Mouse (Mus musculus) cerebellum, postnatal 36 days (tissue): ENCODE measurements around the gene Ypel4.

ENCODE experiments used
- DNase-seq, 2 experiments: peaks; one replicate each; pipeline ENCODE4 v3.0.0; 2021 to 2022; ENCODE audit warnings: mixed read lengths in 2 of 2

Ypel4 gene

GRCm38 (mm10) chr2:84733579-84734300 lies at the start of gene Ypel4:
Gene Ypel4 (plus strand): TSS chr2:84734058.
- DNase-seq: peak; percentile 84 to 87

GRCm38 (mm10) chr2:84688080-84688844 lies 45.6 kb upstream of the Ypel4 start:
- no peak for DNase-seq

- DNase-seq: peak; percentile 30 to 48
Observed at GRCm38 (mm10) chr2:84690050-84690449, 43.8 kb upstream of the Ypel4 start.

GRCm38 (mm10) chr2:84695007-84695695 lies 38.7 kb upstream of the Ypel4 start:
- no peak for DNase-seq

- no peak for DNase-seq
Observed at GRCm38 (mm10) chr2:84703497-84703896, 30.4 kb upstream of the Ypel4 start.

- DNase-seq: no peak
Observed at GRCm38 (mm10) chr2:84704329-84704728, 29.5 kb upstream of the Ypel4 start.

- no peak for DNase-seq
Observed at GRCm38 (mm10) chr2:84705295-84705694, 28.6 kb upstream of the Ypel4 start.

- DNase-seq: no peak
Observed at GRCm38 (mm10) chr2:84707523-84707922, 26.3 kb upstream of the Ypel4 start.

- no peak for DNase-seq
Observed at GRCm38 (mm10) chr2:84711898-84712297, 22.0 kb upstream of the Ypel4 start.

GRCm38 (mm10) chr2:84714422-84714810 lies 19.4 kb upstream of the Ypel4 start:
- no peak for DNase-seq

- DNase-seq: peak; percentile 98 to 99
Observed at GRCm38 (mm10) chr2:84714811-84715561, 18.9 kb upstream of the Ypel4 start, which contains the start of gene Zdhhc5. Gene Zdhhc5 (minus strand): TSS chr2:84715180.

GRCm38 (mm10) chr2:84715562-84716361 lies 18.1 kb upstream of the Ypel4 start:
- peak; percentile 74 to 75 for DNase-seq

GRCm38 (mm10) chr2:84716423-84717355 lies 17.2 kb upstream of the Ypel4 start:
- DNase-seq: peak in 1 of 2 experiments; percentile 21

- no peak for DNase-seq
Observed at GRCm38 (mm10) chr2:84717357-84717756, 16.5 kb upstream of the Ypel4 start.

- DNase-seq: no peak
Observed at GRCm38 (mm10) chr2:84720718-84721117, 13.1 kb upstream of the Ypel4 start.

- no peak for DNase-seq
Observed at GRCm38 (mm10) chr2:84721182-84721581, 12.7 kb upstream of the Ypel4 start.

GRCm38 (mm10) chr2:84723856-84724255 lies 10.0 kb upstream of the Ypel4 start:
- DNase-seq: no peak

- no peak for DNase-seq
Observed at GRCm38 (mm10) chr2:84725770-84726169, 8.1 kb upstream of the Ypel4 start.

- no peak for DNase-seq
Observed at GRCm38 (mm10) chr2:84726716-84727115, 7.1 kb upstream of the Ypel4 start.

GRCm38 (mm10) chr2:84727172-84727858 lies 6.5 kb upstream of the Ypel4 start, which contains the start of gene Clp1:
Gene Clp1 (minus strand): TSS chr2:84727350.
- DNase-seq: peak; percentile 94 to 97
